Mouse (Mus musculus): ENCODE data around the gene Olfr765.

DNA sequence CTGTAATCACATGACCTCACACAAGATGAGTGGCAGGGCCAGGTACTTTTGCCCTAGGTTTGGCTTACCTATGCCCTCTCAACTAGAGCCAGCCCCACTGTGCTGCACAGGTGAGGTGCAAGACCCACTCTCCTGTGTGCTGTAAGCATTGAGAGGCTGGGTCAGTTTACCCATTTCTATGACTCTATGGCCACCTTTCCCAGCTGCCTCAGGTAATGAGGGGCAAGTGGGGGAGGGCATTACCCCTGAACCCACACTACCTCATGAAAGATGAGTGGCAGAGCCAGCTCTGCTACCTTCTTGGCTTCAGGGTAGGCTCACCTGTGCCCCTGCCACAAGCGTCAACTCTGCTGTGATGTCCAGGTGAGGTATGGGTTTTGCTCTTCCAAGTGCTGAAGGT is 54.0 kb downstream of the Olfr765 start:
- TF ChIP-seq POLR2A (IDR thresholded peaks at IDR 0.05; ENCODE audit: borderline replicate concordance, insufficient read depth, low read length): no peak
- no peak for TF ChIP-seq CTCF (IDR thresholded peaks at IDR 0.05; ENCODE audit: borderline replicate concordance, insufficient read depth, low read depth, low read length)
